Mouse (Mus musculus) liver, adult 2 months (tissue): ENCODE results near the gene Ccdc12.

Experiments used
- CTCF ChIP-seq: fragments of 200-500 bp; IDR thresholded peaks from 2 replicates; pipeline ENCODE4 v1.5.1; 2011; ENCODE audit warnings: low read depth, low read length, control low read depth
- POLR2A ChIP-seq: fragments of 200-500 bp; IDR thresholded peaks from 2 replicates; pipeline ENCODE4 v1.6.1; 2011; ENCODE audit warnings: low read length, control low read depth; ENCODE audit not compliant: insufficient read depth; ENCODE audit errors: extremely low read depth

DNA sequence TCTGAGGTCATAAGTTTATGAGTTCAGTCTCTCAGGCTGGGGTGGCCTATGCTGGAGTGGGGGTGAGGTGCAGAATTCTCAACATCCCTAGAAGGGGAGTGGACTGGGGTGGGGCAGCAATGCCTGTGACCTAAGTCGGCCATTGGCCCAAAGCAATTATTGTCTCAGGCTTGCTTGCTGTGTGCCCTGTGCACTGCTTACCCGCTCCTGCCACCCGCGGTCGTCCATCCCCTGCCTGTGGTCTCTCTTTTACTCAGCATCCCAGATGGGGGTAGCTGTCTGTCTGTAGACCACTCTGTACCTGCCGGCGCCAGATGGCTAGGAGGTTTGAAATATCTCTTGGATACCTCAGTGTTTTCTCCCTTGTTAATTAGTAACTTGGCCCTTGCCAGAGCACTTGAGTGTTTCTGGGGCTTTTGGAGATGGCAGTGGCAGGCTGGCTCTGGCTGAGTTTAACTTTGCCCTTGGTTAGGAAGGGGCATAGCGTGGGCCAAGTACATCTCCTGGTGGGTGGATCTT lies 33.0 kb downstream of the Ccdc12 start:
- TF ChIP-seq CTCF = no peak
- no peak for TF ChIP-seq POLR2A
